Mouse (Mus musculus) heart, embryonic 12.5 days (tissue): ENCODE data around the gene Vmn1r223. TPM values are rescaled to one million over a fixed set of nuclear protein-coding genes. Genes with fewer than 3 reads are reported as not detected.
"Not testable (repeated sequence)": the region's sequence is repeated elsewhere in the genome, so short reads cannot be mapped to it uniquely, and the experiment has no call there.

ENCODE experiments used
- ATAC-seq: fragments of 200-750 bp; cut with Nextera tagmentation; 2 replicates; pipeline ENCODE4 v1.8.0; 2017; ENCODE audit warnings: moderate TSS enrichment, moderate library complexity; ENCODE audit not compliant: insufficient number of reproducible peaks, low FRiP score
- H3K27ac ChIP-seq: fragments of 300-500 bp; sonication (generic); 2 replicates; pipeline ENCODE4 v1.5.1; 2016; ENCODE audit warnings: mild to moderate bottlenecking, moderate library complexity; ENCODE audit not compliant: poor library complexity, severe bottlenecking
- H3K27me3 ChIP-seq: fragments of 300-500 bp; sonication (generic); replicated peaks from 2 replicates; pipeline ENCODE4 v1.6.1; 2016; ENCODE audit warnings: mild to moderate bottlenecking, moderate library complexity
- H3K36me3 ChIP-seq: fragments of 300-500 bp; sonication (generic); 2 replicates; pipeline ENCODE4 v1.6.1; 2016; ENCODE audit warnings: mild to moderate bottlenecking, moderate library complexity
- H3K4me1 ChIP-seq: fragments of 300-500 bp; sonication (generic); replicated peaks from 2 replicates; pipeline ENCODE4 v1.6.1; 2016; ENCODE audit warnings: mild to moderate bottlenecking
- H3K4me2 ChIP-seq: fragments of 300-500 bp; sonication (generic); 2 replicates; pipeline ENCODE4 v1.6.1; 2016; ENCODE audit warnings: mild to moderate bottlenecking, moderate library complexity
- H3K4me3 ChIP-seq: fragments of 300-500 bp; sonication (generic); 2 replicates; pipeline ENCODE4 v1.5.1; 2016; ENCODE audit warnings: mild to moderate bottlenecking
- H3K9ac ChIP-seq: fragments of 300-500 bp; sonication (generic); 2 replicates; pipeline ENCODE4 v1.6.1; 2016; ENCODE audit warnings: mild to moderate bottlenecking, moderate library complexity
- H3K9me3 ChIP-seq: fragments of 300-500 bp; sonication (generic); replicated peaks from 2 replicates; pipeline ENCODE4 v1.6.1; 2016; ENCODE audit warnings: mild to moderate bottlenecking, moderate library complexity
- WGBS: fragments of 180-500 bp; shearing (Covaris S2); methylation state at CpG from one replicate; pipeline ENCODE4 v1.1.7; 2016; 5-methylcytosine and 5-hydroxymethylcytosine counted together
- polyA plus RNA-seq: library from polyadenylated mRNA; unstranded; fragments of >200 nt; fragmentation: Nextera tagmentation; extraction: Ambion mirVana; gene quantifications from 2 replicates; pipeline ENCODE4 v1.2.1, GENCODE M21; 2016

Vmn1r223 gene
- polyA plus RNA-seq: not detected in 2 replicates

DNA sequence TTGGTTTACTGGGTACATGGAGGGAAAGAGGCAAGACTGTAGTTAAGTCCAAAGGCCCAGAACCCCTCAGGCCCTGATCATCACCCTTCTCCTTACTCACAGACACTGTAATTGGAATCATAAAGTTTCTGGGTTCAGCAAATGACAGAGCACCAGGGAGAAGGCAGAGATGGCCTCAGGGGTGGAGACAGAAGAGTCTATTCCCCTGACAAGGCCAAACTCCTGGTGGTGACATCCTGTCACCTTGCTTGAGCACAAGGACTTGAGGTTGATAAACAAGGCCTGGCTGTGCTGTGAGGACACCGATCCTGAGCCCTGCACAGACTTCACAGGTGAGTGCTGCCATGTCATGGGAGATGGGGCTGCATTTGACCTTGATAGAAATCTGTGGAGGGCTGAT is at the start of gene Vmn1r223:
Gene Vmn1r223 (plus strand): TSS at position 301 of the 400 bp plus-strand sequence.
- WGBS: 79% methylated on average over 1 of the region's 1 CpGs
- not testable (repeated sequence) for ATAC-seq, H3K9ac ChIP-seq, H3K36me3 ChIP-seq, H3K4me3 ChIP-seq, H3K4me1 ChIP-seq, H3K27ac ChIP-seq, H3K4me2 ChIP-seq, H3K27me3 ChIP-seq, H3K9me3 ChIP-seq

DNA sequence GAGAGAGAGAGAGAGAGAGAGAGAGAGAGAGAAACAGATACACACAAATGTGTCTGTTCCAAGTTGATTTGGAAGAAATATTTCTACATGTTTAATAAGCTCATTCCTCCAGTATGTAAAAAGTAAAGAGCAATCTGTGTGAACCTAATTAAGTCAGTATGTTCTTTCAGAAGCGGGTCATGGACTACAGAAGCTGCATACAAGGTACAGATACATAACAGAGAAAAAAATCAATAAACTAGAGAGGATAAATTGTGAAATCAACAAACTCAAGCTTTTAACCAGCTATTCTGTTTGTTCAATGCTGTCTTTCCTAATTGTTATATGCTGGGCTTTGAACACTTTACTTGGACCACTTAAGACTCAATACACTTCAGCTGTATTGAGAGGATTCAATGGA is 43.0 kb upstream of the Vmn1r223 start:
- not testable (repeated sequence) for H3K36me3 ChIP-seq, H3K9me3 ChIP-seq, H3K27me3 ChIP-seq, H3K27ac ChIP-seq, ATAC-seq, H3K4me3 ChIP-seq, H3K9ac ChIP-seq, H3K4me1 ChIP-seq, H3K4me2 ChIP-seq
- 78% methylated on average over 1 of the region's 1 CpGs for WGBS

DNA sequence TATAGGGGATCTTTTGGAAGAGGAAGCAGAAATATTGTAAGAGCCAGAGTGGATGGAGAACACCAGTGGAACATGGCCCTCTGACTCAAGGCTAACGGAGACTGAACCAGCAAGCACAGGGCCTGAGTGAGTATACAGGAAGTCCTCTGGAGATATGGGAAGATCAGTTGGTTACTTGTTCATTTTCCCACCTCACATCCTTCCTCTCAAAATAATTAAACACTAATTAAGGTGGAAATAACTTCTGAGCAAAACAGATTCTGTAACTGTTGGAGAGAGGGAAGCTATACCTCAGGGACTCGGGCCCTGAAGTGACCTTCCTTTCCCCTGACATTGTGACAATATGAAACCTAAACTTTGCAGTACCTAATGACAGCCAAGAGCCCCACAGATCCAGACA is 33.1 kb upstream of the Vmn1r223 start, which contains the start of gene Vmn1r221:
Gene Vmn1r221 (plus strand): TSS at position 301 of the 400 bp plus-strand sequence.
- ATAC-seq, H3K4me3 ChIP-seq: not testable (repeated sequence)
- WGBS: 74% methylated on average over 2 of the region's 2 CpGs

DNA sequence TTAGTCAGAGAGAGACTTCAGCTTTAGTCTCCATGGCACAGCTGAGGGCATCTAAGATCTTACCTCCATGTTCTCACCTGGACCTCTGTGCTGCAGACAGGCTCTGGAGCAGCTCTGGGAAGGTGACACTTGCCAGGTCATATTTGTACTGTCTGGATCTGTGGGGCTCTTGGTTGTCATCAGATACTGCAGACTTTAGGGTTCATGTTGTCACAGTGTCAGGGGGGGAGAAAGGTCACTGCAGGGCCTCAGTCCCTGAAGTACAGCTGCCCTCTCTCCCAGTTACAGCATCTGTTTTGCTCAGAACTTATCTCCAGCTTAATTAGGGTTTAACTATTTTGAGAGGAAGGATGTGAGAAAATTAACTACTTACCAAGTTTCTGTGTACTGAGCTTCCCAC is 11.1 kb upstream of the Vmn1r223 start, which contains the start of gene Vmn1r222:
Gene Vmn1r222 (minus strand): TSS at position 101 of the 400 bp plus-strand sequence.
- not testable (repeated sequence) for H3K27me3 ChIP-seq, H3K9ac ChIP-seq, H3K4me1 ChIP-seq, H3K4me3 ChIP-seq, H3K27ac ChIP-seq, ATAC-seq, H3K9me3 ChIP-seq, H3K36me3 ChIP-seq, H3K4me2 ChIP-seq

More for the DNA sequence above, 33.1 kb upstream of the Vmn1r223 start, which contains the start of gene Vmn1r221:
- H3K27me3 ChIP-seq, H3K27ac ChIP-seq, H3K4me2 ChIP-seq, H3K9ac ChIP-seq, H3K4me1 ChIP-seq, H3K9me3 ChIP-seq, H3K36me3 ChIP-seq: not testable (repeated sequence)

DNA sequence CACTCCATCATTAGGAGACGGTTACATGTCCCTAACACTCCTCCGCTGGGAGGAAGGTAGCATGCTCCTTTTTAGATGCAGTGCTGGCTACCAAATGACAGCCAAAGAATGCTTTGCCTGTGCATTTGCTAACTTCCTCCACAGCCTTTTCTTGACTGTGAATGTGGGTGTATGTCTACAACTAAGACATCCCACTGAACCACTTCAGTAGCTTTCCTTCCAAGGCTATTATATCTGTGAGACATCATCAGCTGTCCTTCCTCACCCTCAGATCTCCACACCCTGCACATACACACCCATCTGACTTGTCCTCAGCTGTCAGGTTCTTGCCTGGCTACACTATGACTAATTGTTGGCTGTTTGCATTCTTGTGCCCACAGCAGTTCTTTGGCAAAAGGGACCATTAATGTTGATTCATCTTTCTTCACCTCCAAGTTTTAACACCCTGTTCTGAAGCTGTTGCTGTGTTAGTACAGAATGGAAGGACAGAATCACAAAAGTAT is 11.7 kb downstream of the Vmn1r223 start:
- H3K9me3 ChIP-seq: no peaks in the 10 kb centered on the region
- H3K27me3 ChIP-seq: no peaks in the 10 kb centered on the region
- WGBS: 70% methylated on average over 2 of the region's 2 CpGs
- H3K4me2 ChIP-seq: no peak overlapping the region
- H3K4me3 ChIP-seq: no peak overlapping the region
- no peak overlapping the region for H3K27ac ChIP-seq
- H3K4me1 ChIP-seq: no peaks in the 10 kb centered on the region
- H3K36me3 ChIP-seq: no peaks in the 10 kb centered on the region
- ATAC-seq: no peak
- H3K9ac ChIP-seq: no peak overlapping the region

DNA sequence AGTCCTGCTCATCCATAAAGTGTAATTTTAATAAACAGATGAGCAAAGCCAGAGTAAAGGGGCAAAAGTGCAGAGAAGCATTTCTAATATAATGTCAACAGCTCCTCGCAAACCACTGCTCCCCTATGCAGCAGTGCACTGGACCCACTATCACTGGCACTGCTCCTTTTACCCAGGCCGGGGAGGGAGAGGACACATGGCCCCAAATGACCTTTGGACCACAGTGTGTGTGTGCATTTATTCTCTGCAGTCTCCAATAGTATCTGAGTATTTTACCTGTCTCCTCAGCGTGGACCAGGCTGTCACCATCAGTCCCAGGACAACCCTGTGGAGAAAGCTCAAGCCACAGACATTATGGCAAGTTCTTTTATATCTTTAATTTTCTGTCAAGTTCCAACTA is 21.7 kb downstream of the Vmn1r223 start:
- H3K4me1 ChIP-seq, H3K4me3 ChIP-seq, H3K4me2 ChIP-seq, H3K9me3 ChIP-seq, H3K36me3 ChIP-seq, H3K27me3 ChIP-seq, H3K27ac ChIP-seq, ATAC-seq, H3K9ac ChIP-seq: not testable (repeated sequence)
- 94% methylated on average over 3 of the region's 3 CpGs for WGBS

DNA sequence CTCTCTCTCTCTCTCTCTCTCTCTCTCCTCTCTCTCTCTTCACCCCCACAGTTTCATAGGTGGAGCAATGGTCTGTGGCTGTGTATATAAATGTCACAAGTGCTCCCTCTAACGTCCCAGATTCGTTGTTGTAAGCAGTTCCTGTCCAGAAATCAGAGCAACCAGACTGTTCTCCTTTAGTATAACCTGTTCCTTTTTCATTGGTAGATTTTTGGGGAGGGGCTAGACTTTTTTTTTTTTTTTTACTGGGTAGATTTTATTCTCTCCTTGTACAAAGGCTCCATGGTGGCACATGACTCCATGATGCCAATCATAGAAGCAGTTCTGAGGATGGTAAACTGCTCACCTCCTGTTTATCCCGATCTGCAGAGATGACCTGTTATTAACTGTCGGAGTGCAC is 22.2 kb downstream of the Vmn1r223 start:
- 50% methylated on average over 4 of the region's 4 CpGs for WGBS
- H3K4me3 ChIP-seq, H3K36me3 ChIP-seq, H3K4me1 ChIP-seq, H3K27ac ChIP-seq, H3K9ac ChIP-seq, H3K27me3 ChIP-seq, H3K9me3 ChIP-seq, H3K4me2 ChIP-seq: not testable (repeated sequence)
- ATAC-seq: 0 out of 2 replicates have a peak, but pooled peaks have one; percentile 48

DNA sequence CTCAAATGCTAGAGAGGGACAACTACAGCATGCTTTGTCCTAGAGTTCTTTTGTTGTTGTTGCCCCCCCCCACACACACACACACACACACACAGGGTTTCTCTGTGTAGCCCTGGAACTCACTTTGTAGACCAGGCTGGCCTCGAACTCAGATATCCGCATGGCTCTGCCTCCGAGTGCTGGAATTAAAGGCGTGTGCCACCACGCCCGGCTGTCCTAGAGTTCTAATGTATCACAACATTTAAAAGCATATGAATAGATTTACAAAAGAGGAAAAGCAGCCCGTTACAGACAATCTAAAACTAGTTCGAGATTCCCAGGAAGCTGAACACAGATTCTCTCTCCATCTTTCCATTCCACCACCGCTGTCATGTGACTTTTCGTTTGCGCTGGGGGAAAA is 22.7 kb downstream of the Vmn1r223 start:
- Histone ChIP-seq H3K4me2 (peak overlapping the region; percentile 61), H3K9me3 (no peaks in the 10 kb centered on the region), H3K4me1 (peaks cover 5% of the 10 kb centered on the region; the same call in 1 of the 2 replicates), H3K4me3 (peak overlapping the region; percentile 46), H3K27ac (no peak overlapping the region), H3K9ac (no peak overlapping the region), H3K27me3 (no peaks in the 10 kb centered on the region), H3K36me3 (no peaks in the 10 kb centered on the region)
- no peak for ATAC-seq
- WGBS: 25% methylated on average over 11 of the region's 11 CpGs

DNA sequence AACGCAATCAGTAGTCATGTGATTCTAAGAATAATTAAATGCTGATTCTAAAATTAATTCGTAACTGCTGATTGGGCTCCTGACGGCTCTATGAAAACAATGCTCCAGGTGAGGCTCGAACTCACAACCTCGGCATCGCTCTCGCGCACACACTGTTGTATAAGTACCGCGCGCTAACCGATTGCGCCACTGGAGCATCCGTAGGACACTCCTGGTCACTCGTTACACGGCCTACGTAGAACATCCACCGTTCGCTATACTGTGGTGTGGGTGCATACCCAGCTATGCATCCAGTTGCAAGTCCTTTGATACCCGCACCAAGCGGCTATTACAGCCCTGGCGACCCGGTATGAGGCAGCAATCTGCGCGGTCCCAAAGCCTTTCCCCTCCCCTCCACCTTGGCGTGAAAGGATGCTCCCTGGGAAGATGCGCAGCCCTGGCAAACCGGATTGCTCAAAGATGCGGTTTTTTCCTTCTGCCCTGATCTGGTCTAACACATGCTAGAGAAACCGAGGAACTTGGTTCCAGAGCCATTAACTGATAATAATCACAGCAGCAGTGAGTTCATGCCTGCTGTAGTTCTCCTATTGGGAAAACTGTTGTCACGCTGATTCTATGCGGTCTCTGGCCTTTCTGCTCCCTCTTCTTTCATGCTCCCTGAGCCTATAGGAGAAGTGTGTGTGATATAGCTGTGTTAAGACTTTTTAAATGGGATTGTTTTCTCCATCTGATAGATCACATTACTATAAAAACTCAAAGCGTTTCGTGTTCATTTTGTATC is 23.6 kb downstream of the Vmn1r223 start:
- Histone ChIP-seq H3K4me3 (peak overlapping the region; percentile 46), H3K27me3 (no peaks in the 10 kb centered on the region), H3K27ac (no peak overlapping the region), H3K4me1 (peaks cover 5% of the 10 kb centered on the region; the same call in 1 of the 2 replicates), H3K36me3 (no peaks in the 10 kb centered on the region), H3K9me3 (no peaks in the 10 kb centered on the region), H3K4me2 (peak overlapping the region; percentile 61), H3K9ac (no peak overlapping the region)
- WGBS: 2% methylated on average over 34 of the region's 34 CpGs
- peak; percentile 53; the same call in 1 of the 2 replicates for ATAC-seq

DNA sequence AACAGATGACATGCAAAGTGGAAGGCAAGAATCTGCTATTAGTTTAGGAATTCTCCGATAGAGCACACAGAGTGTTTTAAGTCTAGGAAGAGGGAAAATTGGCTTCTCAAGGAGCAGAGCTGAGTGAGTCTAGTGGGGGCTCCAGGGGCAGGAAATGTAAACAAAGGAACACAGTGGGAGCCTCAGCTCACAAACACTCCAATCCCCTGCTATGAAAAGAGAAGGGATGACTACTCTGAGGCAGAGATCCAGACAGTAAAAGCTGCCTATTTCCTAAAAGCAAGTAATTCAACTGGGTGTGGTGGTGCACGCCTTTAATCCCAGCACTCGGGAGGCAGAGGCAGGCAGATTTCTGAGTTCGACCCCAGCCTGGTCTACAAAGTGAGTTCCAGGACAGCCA is 32.6 kb downstream of the Vmn1r223 start:
- Histone ChIP-seq H3K4me1 (no peaks in the 10 kb centered on the region), H3K36me3 (no peaks in the 10 kb centered on the region), H3K4me3 (no peak overlapping the region), H3K27me3 (no peaks in the 10 kb centered on the region), H3K4me2 (no peak overlapping the region), H3K9me3 (no peaks in the 10 kb centered on the region), H3K27ac (no peak overlapping the region), H3K9ac (no peak overlapping the region)
- no peak for ATAC-seq
- 80% methylated on average over 4 of the region's 4 CpGs for WGBS

DNA sequence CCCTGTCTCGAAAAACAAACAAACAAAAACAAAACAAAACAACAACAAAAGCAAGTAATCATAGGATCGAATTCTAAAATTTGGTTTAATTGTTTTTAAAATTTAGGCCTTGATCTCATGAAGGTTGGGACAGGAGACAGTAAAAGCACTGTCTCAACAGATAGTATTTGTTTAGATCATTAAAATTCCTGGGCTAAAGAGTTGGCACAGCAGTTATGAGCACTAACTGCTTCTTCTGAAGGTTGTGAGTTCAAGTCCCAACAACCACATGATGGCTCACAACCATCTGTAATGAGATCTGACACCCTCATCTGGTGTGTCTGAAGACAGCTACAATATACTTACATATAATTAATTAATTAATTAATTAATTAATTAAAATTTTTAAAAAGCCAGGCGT is 33.1 kb downstream of the Vmn1r223 start:
- 86% methylated on average over 3 of the region's 3 CpGs for WGBS
- ATAC-seq: no peak

More for the DNA sequence above, 33.1 kb downstream of the Vmn1r223 start:
- Histone ChIP-seq H3K4me2 (no peak overlapping the region), H3K4me3 (no peak overlapping the region), H3K27ac (no peak overlapping the region), H3K9ac (no peak overlapping the region), H3K27me3 (no peaks in the 10 kb centered on the region), H3K9me3 (no peaks in the 10 kb centered on the region), H3K36me3 (no peaks in the 10 kb centered on the region), H3K4me1 (no peaks in the 10 kb centered on the region)
